Mouse (Mus musculus) cerebellum, adult 2 months (tissue): ENCODE data around the gene Klhl22. TPM values are rescaled to one million over a fixed set of nuclear protein-coding genes. Genes with fewer than 3 reads are reported as not detected.
"Not testable (repeated sequence)": the region's sequence is repeated elsewhere in the genome, so short reads cannot be mapped to it uniquely, and the experiment has no call there.

Experiments
- DNase-seq, 2 experiments: peaks; one replicate each; pipeline ENCODE4 v3.0.0; 2021
- H3K27ac ChIP-seq: fragments of 200-500 bp; 2 replicates; pipeline ENCODE4 v1.5.1; 2012; ENCODE audit warnings: low read length, control low read depth, inconsistent platforms; ENCODE audit not compliant: insufficient read depth
- H3K27me3 ChIP-seq: fragments of 200-500 bp; 2 replicates; pipeline ENCODE4 v1.6.1; 2012; ENCODE audit warnings: inconsistent platforms, mild to moderate bottlenecking, low read length, moderate library complexity; ENCODE audit not compliant: control insufficient read depth, insufficient read depth
- H3K4me1 ChIP-seq: fragments of 200-500 bp; 2 replicates; pipeline ENCODE4 v1.6.1; 2011; ENCODE audit warnings: low read length; ENCODE audit not compliant: control insufficient read depth, insufficient read depth
- H3K4me3 ChIP-seq: fragments of 200-500 bp; replicated peaks from 2 replicates; pipeline ENCODE3; 2011; ENCODE audit warnings: mild to moderate bottlenecking, low read depth, low read length, control low read depth; ENCODE audit not compliant: insufficient read depth
- CTCF ChIP-seq: fragments of 200-500 bp; IDR thresholded peaks from 2 replicates; pipeline ENCODE4 v1.5.1; 2011; ENCODE audit warnings: low read depth, mild to moderate bottlenecking, control low read depth, low read length, moderate library complexity, borderline replicate concordance; ENCODE audit not compliant: insufficient read depth
- POLR2A ChIP-seq: fragments of 200-500 bp; IDR thresholded peaks from 2 replicates; pipeline ENCODE4 v1.6.1; 2011; ENCODE audit warnings: low read length, control low read depth, borderline replicate concordance; ENCODE audit not compliant: insufficient read depth
- WGBS: fragments of 180-500 bp; shearing (Covaris S2); methylation state at CpG from one replicate; pipeline ENCODE4 v1.1.7; 2018; 5-methylcytosine and 5-hydroxymethylcytosine counted together
- polyA plus RNA-seq: library from polyadenylated mRNA; depleted of rRNA; stranded (reverse); fragments of >200 nt; gene quantifications from 2 replicates; pipeline ENCODE4 v1.2.3, GENCODE M21; 2012

The Klhl22 gene
- polyA plus RNA-seq, 1 experiment = 101 TPM

DNA sequence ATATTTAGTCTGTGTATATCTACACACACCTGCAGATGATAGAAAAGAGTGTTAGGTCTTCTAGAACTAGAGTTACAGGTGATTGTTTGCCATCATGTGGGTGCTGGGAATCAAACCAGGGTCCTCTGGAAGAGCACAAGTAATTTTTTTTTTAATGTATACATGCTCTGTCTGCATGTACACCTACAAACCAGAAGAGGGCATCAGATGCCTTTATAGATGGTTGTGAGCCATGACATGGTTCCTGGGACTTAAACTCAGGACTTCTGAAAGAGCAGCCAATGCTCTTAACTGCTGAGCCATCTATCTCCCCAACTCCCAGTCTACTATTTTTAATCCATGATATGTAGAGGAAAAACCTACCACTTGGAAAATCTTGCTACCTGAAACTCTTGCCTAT is 29.4 kb upstream of the Klhl22 start:
- TF ChIP-seq POLR2A (no peak), CTCF (no peak)
- DNase-seq = no peak

DNA sequence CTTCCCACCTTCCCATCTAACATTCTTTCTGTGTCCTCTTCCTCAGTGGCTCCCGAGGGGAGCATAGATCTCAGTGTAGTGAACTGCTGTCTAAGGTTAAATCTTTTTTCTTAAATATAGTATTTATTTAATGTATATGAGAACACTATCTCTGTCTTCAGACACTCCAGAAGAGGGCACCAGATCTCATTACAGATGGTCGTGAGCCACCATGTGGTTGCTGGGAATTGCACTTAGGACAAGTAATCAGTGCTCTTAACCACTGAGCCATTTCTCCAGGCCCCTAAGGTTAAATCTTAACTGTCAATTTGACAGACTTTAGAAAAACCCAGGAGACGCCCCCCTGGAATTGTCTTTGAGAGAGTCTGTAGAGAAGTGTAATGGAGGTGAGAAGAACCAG is 27.4 kb upstream of the Klhl22 start:
- Histone ChIP-seq H3K4me3 (no peak overlapping the region), H3K27ac (no peak overlapping the region), H3K4me1 (no peaks in the 10 kb centered on the region), H3K27me3 (no peaks in the 10 kb centered on the region)
- no peak for DNase-seq
- TF ChIP-seq POLR2A (no peak), CTCF (no peak)
- 43% methylated on average over 3 of the region's 3 CpGs for WGBS

More for the DNA sequence above, 29.4 kb upstream of the Klhl22 start:
- Histone ChIP-seq H3K4me3 (no peak overlapping the region), H3K27ac (no peak overlapping the region), H3K4me1 (no peaks in the 10 kb centered on the region), H3K27me3 (no peaks in the 10 kb centered on the region)

- no peak for TF ChIP-seq POLR2A
- no peak for TF ChIP-seq CTCF
- no peak overlapping the region for H3K4me3 ChIP-seq
- H3K4me1 ChIP-seq = no peaks in the 10 kb centered on the region
- H3K27me3 ChIP-seq = no peaks in the 10 kb centered on the region
- no peak for DNase-seq
- no peak overlapping the region for H3K27ac ChIP-seq
- WGBS = 72% methylated on average over 6 of the region's 6 CpGs
Measured at GRCm38 (mm10) chr16:17732431-17732830, 27.0 kb upstream of the Klhl22 start.

GRCm38 (mm10) chr16:17732841-17733340 is 26.5 kb upstream of the Klhl22 start, which contains the start of gene Med15:
Gene Med15, minus strand, starts transcription at chr16:17732891.
- 59% methylated on average over 3 of the region's 3 CpGs for WGBS
- Histone ChIP-seq H3K4me3 (no peak within 1 kb of the TSS), H3K4me1 (no peaks in the 10 kb centered on the region), H3K27ac (no peak within 1 kb of the TSS), H3K27me3 (no peaks in the 10 kb centered on the region)
- TF ChIP-seq POLR2A = no peak
- no peak for TF ChIP-seq CTCF
- no peak for DNase-seq

DNA sequence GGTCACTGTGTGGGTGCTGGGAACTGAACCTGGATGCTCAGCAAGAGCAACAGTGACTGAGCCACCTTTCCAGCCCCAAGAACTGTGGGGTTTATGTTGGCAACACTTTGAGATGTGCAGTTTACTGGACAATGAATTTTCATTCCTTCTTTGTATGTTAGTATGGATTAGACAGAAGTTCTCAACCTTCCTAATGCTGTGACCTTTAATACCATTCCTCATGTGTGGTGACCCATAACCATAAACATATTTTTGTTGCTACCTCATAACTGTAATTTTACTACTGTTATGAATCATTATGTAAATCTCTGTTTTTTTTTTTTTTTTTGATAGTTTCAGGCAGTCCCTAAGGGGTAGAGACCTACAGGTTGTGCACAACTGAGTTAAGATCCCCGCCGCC is 25.8 kb upstream of the Klhl22 start:
- TF ChIP-seq POLR2A = no peak
- TF ChIP-seq CTCF = no peak
- WGBS = 65% methylated on average over 2 of the region's 2 CpGs
- H3K27me3 ChIP-seq = no peaks in the 10 kb centered on the region
- H3K4me3 ChIP-seq = no peak overlapping the region
- no peak for DNase-seq
- no peaks in the 10 kb centered on the region for H3K4me1 ChIP-seq
- H3K27ac ChIP-seq = no peak overlapping the region

DNA sequence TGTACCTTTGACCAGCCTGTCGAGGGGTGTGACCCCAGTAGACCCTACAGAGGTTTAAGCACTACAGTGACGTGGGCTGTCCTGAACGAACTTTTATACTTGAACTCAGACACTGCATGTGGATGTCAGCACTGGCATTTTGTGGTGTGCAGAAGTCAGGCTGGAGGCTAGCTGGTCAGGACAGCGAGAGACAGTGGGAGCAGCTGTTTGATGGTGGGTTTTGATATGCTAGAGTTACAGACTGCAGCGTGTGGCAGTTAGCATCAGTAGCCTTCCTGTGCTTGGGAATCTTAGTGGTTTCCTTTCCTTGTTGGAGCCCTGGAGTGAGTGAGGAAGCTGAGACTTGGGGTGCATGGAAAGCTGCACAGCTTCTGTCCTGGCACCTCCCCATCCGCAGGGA is 24.5 kb upstream of the Klhl22 start:
- H3K27me3 ChIP-seq, H3K4me3 ChIP-seq, DNase-seq, H3K4me1 ChIP-seq, H3K27ac ChIP-seq: not testable (repeated sequence)
- WGBS = 86% methylated on average over 6 of the region's 6 CpGs

DNA sequence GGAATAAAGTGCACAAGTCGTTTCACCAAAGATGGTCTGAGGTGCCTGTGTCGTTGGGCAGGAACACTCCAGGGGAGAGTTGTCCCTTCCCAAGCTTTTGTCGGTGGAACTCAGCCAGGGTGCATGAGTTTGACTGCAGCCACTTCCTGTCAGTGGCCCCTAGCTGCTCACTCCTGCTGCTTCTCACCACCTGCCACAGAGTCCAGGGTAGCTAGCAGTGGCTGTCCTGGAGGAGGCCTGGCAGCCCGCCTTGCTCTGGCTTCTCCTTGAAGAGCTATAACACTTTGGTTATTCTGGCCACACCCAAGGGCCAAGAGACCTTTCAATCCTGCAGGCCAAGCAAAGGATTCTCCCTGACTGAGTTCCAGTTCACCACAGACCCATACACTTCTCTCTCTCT is 23.3 kb upstream of the Klhl22 start:
- no peak for DNase-seq
- WGBS = 39% methylated on average over 4 of the region's 4 CpGs
- H3K27me3 ChIP-seq = no peaks in the 10 kb centered on the region
- no peak overlapping the region for H3K4me3 ChIP-seq
- no peaks in the 10 kb centered on the region for H3K4me1 ChIP-seq
- TF ChIP-seq CTCF (no peak), POLR2A (no peak)
- H3K27ac ChIP-seq = no peak overlapping the region

DNA sequence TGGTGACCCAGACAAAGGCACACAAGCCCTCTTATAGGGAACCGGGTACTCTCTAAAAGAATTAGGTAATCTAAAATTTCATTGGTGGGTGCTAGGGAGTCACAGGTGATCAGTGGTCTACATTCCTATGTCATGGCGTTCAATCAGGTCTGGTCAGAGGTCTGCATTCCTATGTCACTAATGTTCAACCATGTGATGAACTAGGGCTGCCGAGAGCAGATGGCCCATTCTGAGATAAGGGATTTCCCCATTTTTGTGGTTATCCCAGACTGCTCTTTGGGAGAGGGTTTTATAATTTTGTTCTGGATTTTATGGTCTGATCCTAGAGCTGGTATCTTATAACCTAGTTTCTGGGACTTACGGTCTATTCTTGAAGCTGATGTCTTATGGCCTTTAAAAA is 19.3 kb upstream of the Klhl22 start:
- Histone ChIP-seq H3K4me3 (no peak overlapping the region), H3K27me3 (no peaks in the 10 kb centered on the region), H3K4me1 (no peaks in the 10 kb centered on the region; the same call in 1 of the 2 replicates), H3K27ac (no peak overlapping the region)
- 87% methylated on average over 4 of the region's 4 CpGs for WGBS
- no peak for TF ChIP-seq POLR2A
- no peak for TF ChIP-seq CTCF
- DNase-seq = no peak

DNA sequence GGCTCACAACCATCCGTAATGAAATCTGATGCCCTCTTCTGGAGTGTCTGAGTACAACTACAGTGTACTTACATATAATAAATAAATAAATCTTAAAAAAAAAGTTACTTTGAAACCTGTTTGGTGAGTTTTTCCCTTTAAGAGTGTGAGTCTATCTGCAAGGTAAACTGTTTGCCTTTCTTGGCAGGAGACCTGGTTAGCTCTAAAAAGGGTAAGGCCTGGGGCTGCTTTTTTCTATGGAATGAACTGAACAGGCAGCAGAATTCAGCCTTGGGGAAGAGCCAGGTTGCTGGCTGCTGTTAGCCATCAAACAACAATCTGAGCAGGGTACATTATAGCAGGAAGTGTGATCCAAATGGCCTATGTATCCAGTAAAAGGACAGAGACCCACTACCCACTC is 16.6 kb upstream of the Klhl22 start:
- no peaks in the 10 kb centered on the region; the same call in 1 of the 2 replicates for H3K4me1 ChIP-seq
- H3K4me3 ChIP-seq = no peak overlapping the region
- no peaks in the 10 kb centered on the region for H3K27me3 ChIP-seq
- H3K27ac ChIP-seq = no peak overlapping the region
- no peak for TF ChIP-seq CTCF
- TF ChIP-seq POLR2A = no peak
- no peak for DNase-seq
- 83% methylated on average over 1 of the region's 1 CpGs for WGBS
